Mouse (Mus musculus) retina, adult 2 months (tissue): ENCODE data around the gene Rbmxl1.

Experiments used
- DNase-seq: peaks from one replicate; pipeline ENCODE4 v3.0.0-alpha.2; 2012; ENCODE audit warnings: low read depth, low spot score

Gene Rbmxl1

GRCm38 (mm10) chr8:78493031-78493430 is 15.7 kb downstream of the Rbmxl1 start:
- no peak for DNase-seq

DNA sequence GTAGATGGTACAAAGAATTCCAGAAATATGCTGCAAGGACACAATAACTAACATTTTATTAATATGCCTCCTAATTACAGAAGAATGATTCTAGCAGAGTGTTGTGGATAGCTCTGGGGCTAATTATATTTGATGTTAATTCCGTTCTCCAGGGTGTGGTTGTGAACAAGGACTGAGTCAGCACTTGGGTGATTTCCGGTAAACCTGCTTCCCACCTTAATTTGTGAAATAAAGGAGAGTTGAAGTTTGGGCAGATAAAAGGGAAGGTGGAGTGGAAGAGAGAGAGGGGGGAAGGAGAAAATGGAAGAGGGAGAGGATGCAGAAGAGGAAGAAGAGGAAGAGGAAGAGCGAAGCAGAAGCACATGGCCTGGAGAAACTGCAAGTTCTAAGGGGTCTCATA is 19.0 kb downstream of the Rbmxl1 start:
- DNase-seq, result no peak

DNA sequence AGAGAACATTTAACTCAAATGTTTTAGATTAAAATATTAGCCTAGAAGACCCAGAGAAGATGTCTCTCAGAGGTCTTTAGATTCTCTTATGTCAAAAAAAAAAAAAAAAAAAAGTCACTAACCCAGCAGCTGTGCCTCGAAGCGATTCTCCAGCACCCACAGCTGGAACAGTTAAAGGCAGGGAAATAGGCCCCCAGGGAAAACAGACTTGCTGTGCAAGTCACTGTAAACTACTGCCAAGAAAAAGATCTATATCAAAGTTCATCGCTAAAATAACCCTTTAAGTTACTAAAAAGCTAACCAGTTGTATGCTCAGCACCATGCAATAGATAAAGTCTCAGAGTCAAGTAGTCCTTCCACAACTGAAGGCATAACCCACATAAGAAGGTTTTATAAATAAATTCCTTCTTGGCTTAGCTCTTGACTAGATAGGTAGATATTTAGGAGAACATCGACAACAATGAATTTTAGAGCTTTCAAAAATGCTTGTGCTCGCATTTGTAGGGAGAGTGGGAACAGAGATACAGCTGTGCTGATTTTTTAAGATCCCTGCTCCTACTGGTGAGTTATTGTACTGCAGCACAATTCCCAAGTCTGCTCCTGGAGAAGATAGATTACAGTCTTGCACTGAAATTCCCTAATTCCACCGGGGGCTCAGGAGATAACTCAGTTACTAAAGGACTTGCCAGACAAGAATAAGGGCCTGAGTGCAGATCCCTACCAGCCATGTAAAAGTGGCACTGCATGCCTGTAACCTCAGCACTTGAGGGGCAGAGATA is 31.5 kb downstream of the Rbmxl1 start:
- no peak for DNase-seq

- DNase-seq, result no peak
Observed at GRCm38 (mm10) chr8:78467889-78468288, 40.8 kb downstream of the Rbmxl1 start.

DNA sequence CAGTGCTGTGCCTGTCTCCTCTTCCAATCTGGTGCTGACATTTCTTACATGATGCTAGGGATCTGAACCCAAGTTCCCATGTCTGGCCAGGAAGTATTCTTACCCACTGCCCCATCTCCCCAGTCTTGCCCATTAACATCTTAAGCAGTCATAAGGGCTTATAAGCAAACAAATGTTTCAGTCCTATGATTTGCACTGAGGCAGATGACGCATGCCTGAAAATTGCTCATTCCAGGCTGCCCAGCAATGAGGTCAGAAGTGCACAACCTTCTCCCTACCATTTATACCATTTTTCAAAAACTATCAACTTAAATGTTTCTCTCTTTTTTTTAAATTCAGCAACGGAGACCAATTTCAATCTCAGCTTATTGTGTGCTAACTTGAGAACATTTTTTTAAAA is 44.8 kb downstream of the Rbmxl1 start:
- no peak for DNase-seq

DNA sequence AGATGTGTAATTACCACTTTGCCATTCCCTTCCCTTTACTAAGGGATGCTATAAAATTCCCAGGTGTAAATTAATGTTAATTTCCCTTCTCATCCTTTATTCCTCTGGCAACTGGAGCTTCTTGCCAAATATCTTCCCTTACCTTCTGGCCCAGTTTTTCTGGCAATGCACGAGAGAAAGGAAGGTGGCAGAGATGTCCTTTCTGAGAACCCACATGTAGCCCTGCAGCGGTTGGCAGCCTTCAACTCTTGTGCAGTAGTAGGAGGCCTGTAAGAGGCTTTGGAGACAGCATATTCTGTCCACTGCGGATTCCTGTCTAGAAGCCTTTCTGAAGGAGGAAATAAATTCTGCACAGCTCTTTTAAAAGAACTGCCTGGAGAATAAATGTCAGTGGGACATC is 52.3 kb downstream of the Rbmxl1 start:
- DNase-seq, result no peak
